In genomic region chr2:36112632-36113031, GRCm38 (mm10) we compare ENCODE assay signal across 31 mouse cellular contexts. TPM values are rescaled to one million over a fixed set of nuclear protein-coding genes. Genes with fewer than 3 reads are reported as not detected.
A peak's percentile ranks its signal among the peaks of the same experiment; 100 is the strongest.
DNase-seq lines count a peak whose midpoint lies in the region; ATAC-seq and TF ChIP-seq lines count a peak whose summit lies in the region.
"Had no signal": no experiment of that assay in that cellular context is flagged by ENCODE, and none has a peak within 500 bp of the region (broad histone marks: within the 10 kb centered on the region; RNA-seq: fewer than 3 reads in every experiment).

No protein-coding gene starts in this region.

- no peak for TF ChIP-seq POLR2A in kidney, adult 2 months (IDR thresholded peaks at IDR 0.05; ENCODE audit: low read depth, low read length)

- H3K36me3 ChIP-seq in kidney, adult 2 months (ENCODE audit: control insufficient read depth, insufficient read depth, low read length), result peaks cover 3% of the 10 kb centered on the region
- H3K36me3 ChIP-seq in lung, postnatal 0 days (ENCODE audit: insufficient read depth, low read length), result peaks cover 14% of the 10 kb centered on the region

- no peak for DNase-seq in gastrocnemius, adult 2 months
- no peak for DNase-seq in gastrocnemius, adult 18-20 months (ENCODE audit: low spot score)
- DNase-seq in kidney, adult 2 months, result no peak
- no peak for DNase-seq in kidney, adult 8-10 months
- no peak for DNase-seq in lung, postnatal 0 days (ENCODE audit: low spot score)
- DNase-seq in lung, postnatal 4 days, result no peak
- DNase-seq in yolk sac, embryonic 10.5 days (ENCODE audit: low spot score), result no peak
- DNase-seq: adrenal gland, postnatal 25 days; cerebellum, adult 18-20 months; cerebellum, postnatal 10 days; gastrocnemius, postnatal 25 days; heart, adult 11 months; heart, postnatal 10 days; kidney, postnatal 4 days; retina, postnatal 1 day; right cerebral cortex, postnatal 14 days had no signal

- no peaks in the 10 kb centered on the region for H3K9me3 ChIP-seq in lung, postnatal 0 days (ENCODE audit: low read length)
- H3K9me3 ChIP-seq: embryonic facial prominence, embryonic 13.5 days; forebrain, embryonic 10.5 days; heart, embryonic 12.5 days; hindbrain, embryonic 10.5 days; limb, embryonic 13.5 days; lung, embryonic 15.5 days; midbrain, embryonic 13.5 days; neural tube, embryonic 15.5 days had no signal

- no peak overlapping the region for H3K9ac ChIP-seq in lung, postnatal 0 days (replicated peaks; ENCODE audit: low read depth)
- H3K9ac ChIP-seq: embryonic facial prominence, embryonic 13.5 days; heart, embryonic 12.5 days; limb, embryonic 13.5 days; liver, embryonic 14.5 days; lung, embryonic 15.5 days; midbrain, embryonic 13.5 days; neural tube, embryonic 15.5 days had no signal

- H3K4me1 ChIP-seq in kidney, adult 2 months (ENCODE audit: control insufficient read depth, insufficient read depth, low read length), result no peaks in the 10 kb centered on the region
- H3K4me1 ChIP-seq in lung, postnatal 0 days (ENCODE audit: insufficient read depth, low read depth, low read length), result no peaks in the 10 kb centered on the region
- H3K4me1 ChIP-seq: forebrain, embryonic 10.5 days; heart, embryonic 12.5 days; hindbrain, embryonic 10.5 days; limb, embryonic 13.5 days; lung, embryonic 15.5 days; midbrain, embryonic 13.5 days; neural tube, embryonic 15.5 days had no signal

- no peaks in the 10 kb centered on the region for H3K27me3 ChIP-seq in kidney, adult 2 months (replicated peaks; ENCODE audit: control insufficient read depth, insufficient read depth, low read length)
- H3K27me3 ChIP-seq in lung, postnatal 0 days (replicated peaks; ENCODE audit: insufficient read depth, low read length), result peaks cover 11% of the 10 kb centered on the region; the same call in 1 of the 2 replicates

- no peak overlapping the region for H3K27ac ChIP-seq in gastrocnemius, adult 2 months
- H3K27ac ChIP-seq in kidney, adult 2 months (ENCODE audit: insufficient read depth, low read depth, low read length), result no peak overlapping the region
- H3K27ac ChIP-seq in lung, postnatal 0 days (ENCODE audit: low read length), result no peak overlapping the region
- H3K27ac ChIP-seq: embryonic facial prominence, embryonic 13.5 days; forebrain, embryonic 10.5 days; hindbrain, embryonic 10.5 days; limb, embryonic 13.5 days; liver, embryonic 14.5 days; lung, embryonic 15.5 days; macrophage; midbrain, embryonic 13.5 days; neural tube, embryonic 15.5 days had no signal

- intact Hi-C loops in gastrocnemius, adult 2 months (cut with DNase I), result no loop called here

- H3K4me2 ChIP-seq in lung, postnatal 0 days (replicated peaks; ENCODE audit: low read depth, low read length), result no peak overlapping the region
- H3K4me2 ChIP-seq: embryonic facial prominence, embryonic 13.5 days; heart, embryonic 12.5 days; limb, embryonic 13.5 days; lung, embryonic 15.5 days; midbrain, embryonic 13.5 days; neural tube, embryonic 15.5 days had no signal

- TF ChIP-seq CTCF in gastrocnemius, adult 2 months (IDR thresholded peaks at IDR 0.05), result 0 out of 2 replicates have a peak, but pooled peaks have one; percentile 4
- peak; percentile 24; the same call in 1 of the 2 replicates for TF ChIP-seq CTCF in kidney, adult 2 months (conservative IDR thresholded peaks at IDR 0.05; ENCODE audit: insufficient read depth, insufficient read length, low read depth, low read length)
- TF ChIP-seq CTCF in lung, postnatal 0 days (IDR thresholded peaks at IDR 0.05), result peak; percentile 35

- no peak for TF ChIP-seq EP300 in lung, postnatal 0 days (IDR thresholded peaks at IDR 0.05)

- no peak overlapping the region for H3K4me3 ChIP-seq in gastrocnemius, adult 2 months
- H3K4me3 ChIP-seq in kidney, adult 2 months (ENCODE audit: insufficient read depth, low read depth, low read length), result no peak overlapping the region
- H3K4me3 ChIP-seq in lung, postnatal 0 days (ENCODE audit: low read depth, low read length), result no peak overlapping the region
- H3K4me3 ChIP-seq: embryonic facial prominence, embryonic 13.5 days; forebrain, embryonic 10.5 days; heart, embryonic 12.5 days; hindbrain, embryonic 10.5 days; limb, embryonic 13.5 days; lung, embryonic 15.5 days; midbrain, embryonic 13.5 days; neural tube, embryonic 15.5 days had no signal

- no peak for ATAC-seq in lung, postnatal 0 days
- ATAC-seq: forebrain, embryonic 16.5 days; hindbrain, embryonic 16.5 days; intestine, embryonic 16.5 days; midbrain, embryonic 13.5 days had no signal

- WGBS in kidney, adult 2 months, result 80% methylated on average over 3 of the region's 3 CpGs
- 80% methylated on average over 3 of the region's 3 CpGs for WGBS in lung, postnatal 0 days

RNA-seq across cellular contexts. Expression of gene Lhx6, which starts 7.4 kb away (rescaled TPM):
- total RNA-seq in gastrocnemius, adult 2 months (2021), result 1 to 10 TPM; 1.6 to 2.6 TPM
- 1 to 10 TPM in 1 of 2 experiments, under 1 TPM in 1; 0.94 to 1.4 TPM for total RNA-seq in gastrocnemius, adult 18-20 months (2021)
- 1.4 and 1.7 TPM in 2 replicates for polyA plus RNA-seq in kidney, adult 2 months (2012; rRNA removed)
- polyA plus RNA-seq in lung, postnatal 0 days (2015; fragmentation: Nextera tagmentation; extraction: Ambion mirVana), result 1.7 and 2.0 TPM in 2 replicates
- total RNA-seq: common myeloid progenitor, adult 5-6 weeks; megakaryocyte-erythroid progenitor cell, adult 5-6 weeks had no signal
- polyA plus RNA-seq: macrophage had no signal

RNA-seq across cellular contexts. Expression of gene Mrrf, which starts 23.6 kb away (rescaled TPM):
- total RNA-seq in gastrocnemius, adult 2 months (2021), result 10 to 100 TPM; 15.8 to 16.7 TPM
- 10 to 100 TPM; 12.9 to 14.8 TPM for total RNA-seq in gastrocnemius, adult 18-20 months (2021)
- 54.0 and 65.1 TPM in 2 replicates for polyA plus RNA-seq in kidney, adult 2 months (2012; rRNA removed)
- 24.2 and 27.2 TPM in 2 replicates for polyA plus RNA-seq in lung, postnatal 0 days (2015; fragmentation: Nextera tagmentation; extraction: Ambion mirVana)

RNA-seq across cellular contexts. Expression of gene Rbm18, which starts 23.9 kb away (rescaled TPM):
- total RNA-seq in gastrocnemius, adult 2 months (2021), result 10 to 100 TPM; 31.9 to 33.5 TPM
- 10 to 100 TPM; 31.4 to 34.1 TPM for total RNA-seq in gastrocnemius, adult 18-20 months (2021)
- polyA plus RNA-seq in kidney, adult 2 months (2012; rRNA removed), result 10.9 and 15.2 TPM in 2 replicates
- 60.5 and 64.2 TPM in 2 replicates for polyA plus RNA-seq in lung, postnatal 0 days (2015; fragmentation: Nextera tagmentation; extraction: Ambion mirVana)
